Mouse (Mus musculus) neural tube, embryonic 13.5 days (tissue): ENCODE results near the gene Atp5e. TPM values are rescaled to one million over a fixed set of nuclear protein-coding genes. Genes with fewer than 3 reads are reported as not detected.

Source experiments
- ATAC-seq: fragments of 200-750 bp; cut with Nextera tagmentation; 2 replicates; pipeline ENCODE4 v1.8.0; 2017; ENCODE audit warnings: low read depth, mild to moderate bottlenecking, moderate TSS enrichment, moderate library complexity
- H3K27ac ChIP-seq: fragments of 300-500 bp; sonication (generic); replicated peaks from 2 replicates; pipeline ENCODE4 v1.5.1; 2015; ENCODE audit warnings: moderate library complexity, mild to moderate bottlenecking, inconsistent platforms
- H3K27me3 ChIP-seq: fragments of 300-500 bp; sonication (generic); 2 replicates; pipeline ENCODE4 v1.6.1; 2015; ENCODE audit warnings: mild to moderate bottlenecking, inconsistent platforms
- H3K36me3 ChIP-seq: fragments of 300-500 bp; sonication (generic); 2 replicates; pipeline ENCODE4 v1.6.1; 2015; ENCODE audit warnings: mild to moderate bottlenecking, inconsistent platforms
- H3K4me1 ChIP-seq: fragments of 300-500 bp; sonication (generic); replicated peaks from 2 replicates; pipeline ENCODE4 v1.6.1; 2015; ENCODE audit warnings: inconsistent platforms
- H3K4me2 ChIP-seq: fragments of 300-500 bp; sonication (generic); 2 replicates; pipeline ENCODE4 v1.6.1; 2015; ENCODE audit warnings: inconsistent platforms, mild to moderate bottlenecking, moderate library complexity
- H3K4me3 ChIP-seq: fragments of 300-500 bp; sonication (generic); 2 replicates; pipeline ENCODE4 v1.5.1; 2015; ENCODE audit warnings: mild to moderate bottlenecking, inconsistent platforms
- H3K9ac ChIP-seq: fragments of 300-500 bp; sonication (generic); 2 replicates; pipeline ENCODE4 v1.6.1; 2015; ENCODE audit warnings: moderate library complexity, mild to moderate bottlenecking, inconsistent platforms
- H3K9me3 ChIP-seq: fragments of 300-500 bp; sonication (generic); 2 replicates; pipeline ENCODE4 v1.6.1; 2016; ENCODE audit warnings: inconsistent platforms
- WGBS: fragments of 180-500 bp; shearing (Covaris S2); methylation state at CpG from one replicate; pipeline ENCODE4 v1.1.7; 2015; 5-methylcytosine and 5-hydroxymethylcytosine counted together
- polyA plus RNA-seq: library from polyadenylated mRNA; unstranded; fragments of >200 nt; fragmentation: Nextera tagmentation; extraction: Ambion mirVana; gene quantifications from 2 replicates; pipeline ENCODE4 v1.2.1, GENCODE M21; 2015

The Atp5e gene
- polyA plus RNA-seq, 1 experiment from 2014 or later = 807 TPM

GRCm38 (mm10) chr2:174445018-174445417, 18.9 kb downstream of the Atp5e start:
- no peaks in the 10 kb centered on the region for H3K4me1 ChIP-seq
- H3K27me3 ChIP-seq = no peaks in the 10 kb centered on the region
- H3K4me2 ChIP-seq = no peak overlapping the region
- no peak overlapping the region for H3K27ac ChIP-seq
- H3K36me3 ChIP-seq = no peaks in the 10 kb centered on the region
- H3K4me3 ChIP-seq = no peak overlapping the region
- H3K9ac ChIP-seq = no peak overlapping the region
- H3K9me3 ChIP-seq = no peaks in the 10 kb centered on the region
- 85% methylated on average over 6 of the region's 6 CpGs for WGBS
- no peak for ATAC-seq

GRCm38 (mm10) chr2:174444359-174444758, 19.5 kb downstream of the Atp5e start:
- no peak for ATAC-seq
- WGBS = 81% methylated on average over 7 of the region's 7 CpGs

DNA sequence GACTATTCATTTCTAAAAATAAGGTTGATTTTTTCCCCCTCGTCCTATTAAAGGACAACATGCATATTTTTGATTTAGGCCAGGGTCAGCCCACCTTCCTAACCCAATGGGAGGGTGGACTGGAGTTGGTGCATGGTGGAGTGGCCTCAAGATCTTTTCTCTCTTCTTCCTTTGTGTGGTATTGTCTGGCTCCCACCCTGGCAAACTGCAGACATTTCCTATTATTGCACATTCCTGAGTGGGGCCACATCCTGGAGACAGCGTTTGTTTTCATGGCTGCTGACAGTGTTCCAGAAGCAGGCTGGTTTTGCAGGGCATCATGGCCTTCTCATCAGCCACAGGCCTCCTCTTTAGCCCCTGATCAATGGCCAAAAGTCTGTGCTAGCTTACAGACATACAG, 20.9 kb downstream of the Atp5e start:
- H3K27ac ChIP-seq = no peak overlapping the region
- no peaks in the 10 kb centered on the region for H3K27me3 ChIP-seq
- H3K9ac ChIP-seq = no peak overlapping the region
- H3K4me1 ChIP-seq = peaks cover 15% of the 10 kb centered on the region
- H3K36me3 ChIP-seq = no peaks in the 10 kb centered on the region
- WGBS = 50% methylated on average over 2 of the region's 2 CpGs
- no peaks in the 10 kb centered on the region for H3K9me3 ChIP-seq
- no peak overlapping the region for H3K4me3 ChIP-seq
- no peak overlapping the region for H3K4me2 ChIP-seq
- no peak for ATAC-seq

More at GRCm38 (mm10) chr2:174444359-174444758, 19.5 kb downstream of the Atp5e start:
- Histone ChIP-seq H3K9me3 (no peaks in the 10 kb centered on the region), H3K27me3 (no peaks in the 10 kb centered on the region), H3K36me3 (no peaks in the 10 kb centered on the region), H3K4me2 (no peak overlapping the region), H3K4me3 (no peak overlapping the region), H3K4me1 (peaks cover 2% of the 10 kb centered on the region), H3K9ac (no peak overlapping the region), H3K27ac (no peak overlapping the region)

GRCm38 (mm10) chr2:174442460-174442859, 21.4 kb downstream of the Atp5e start:
- peaks cover 21% of the 10 kb centered on the region for H3K4me1 ChIP-seq
- no peak overlapping the region for H3K27ac ChIP-seq
- no peaks in the 10 kb centered on the region for H3K36me3 ChIP-seq
- H3K9ac ChIP-seq = no peak overlapping the region
- 80% methylated on average over 9 of the region's 9 CpGs for WGBS
- no peak overlapping the region for H3K4me2 ChIP-seq
- ATAC-seq = no peak
- no peak overlapping the region for H3K4me3 ChIP-seq
- no peaks in the 10 kb centered on the region for H3K9me3 ChIP-seq
- no peaks in the 10 kb centered on the region for H3K27me3 ChIP-seq

GRCm38 (mm10) chr2:174441898-174442297, 22.0 kb downstream of the Atp5e start:
- no peaks in the 10 kb centered on the region for H3K36me3 ChIP-seq
- 83% methylated on average over 4 of the region's 4 CpGs for WGBS

GRCm38 (mm10) chr2:174439961-174440360, 23.9 kb downstream of the Atp5e start:
- H3K9me3 ChIP-seq = no peaks in the 10 kb centered on the region
- WGBS = 81% methylated on average over 9 of the region's 9 CpGs
- H3K4me1 ChIP-seq = peaks cover 21% of the 10 kb centered on the region
- H3K27me3 ChIP-seq = no peaks in the 10 kb centered on the region
- H3K4me2 ChIP-seq = no peak overlapping the region
- H3K4me3 ChIP-seq = no peak overlapping the region
- no peak for ATAC-seq
- no peaks in the 10 kb centered on the region for H3K36me3 ChIP-seq
- H3K27ac ChIP-seq = no peak overlapping the region
- no peak overlapping the region for H3K9ac ChIP-seq

More at GRCm38 (mm10) chr2:174441898-174442297, 22.0 kb downstream of the Atp5e start:
- Histone ChIP-seq H3K27me3 (no peaks in the 10 kb centered on the region), H3K4me2 (no peak overlapping the region), H3K9ac (no peak overlapping the region), H3K27ac (no peak overlapping the region), H3K9me3 (no peaks in the 10 kb centered on the region), H3K4me1 (peaks cover 21% of the 10 kb centered on the region), H3K4me3 (no peak overlapping the region)
- ATAC-seq = no peak

DNA sequence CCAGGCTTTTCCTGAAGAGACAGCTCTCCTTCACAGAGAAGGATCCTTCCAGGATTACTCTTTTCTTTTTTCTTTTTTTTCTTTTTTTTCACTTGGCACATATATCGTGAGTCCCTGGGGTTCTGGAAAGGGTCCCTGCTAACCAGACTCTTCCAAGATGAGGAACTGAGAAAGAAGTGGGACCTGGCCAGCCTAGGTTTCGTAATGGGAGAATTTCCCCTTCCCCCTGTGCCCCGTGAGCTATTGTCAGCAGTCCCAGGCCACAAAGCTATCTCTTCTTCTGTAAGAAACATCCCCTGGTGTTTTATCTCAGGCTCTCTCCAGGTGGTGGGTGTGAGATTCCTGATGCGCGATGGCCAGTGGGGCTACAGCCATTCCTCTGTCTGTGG, 24.5 kb downstream of the Atp5e start:
- Histone ChIP-seq H3K9me3 (no peaks in the 10 kb centered on the region), H3K4me2 (peak overlapping the region; percentile 73), H3K36me3 (no peaks in the 10 kb centered on the region), H3K4me3 (no peak overlapping the region), H3K27ac (no peak overlapping the region), H3K4me1 (peaks cover 21% of the 10 kb centered on the region), H3K9ac (0 out of 2 replicates have a peak overlapping the region, but pooled peaks have one; percentile 71), H3K27me3 (no peaks in the 10 kb centered on the region)
- ATAC-seq = no peak
- WGBS = 44% methylated on average over 5 of the region's 5 CpGs

DNA sequence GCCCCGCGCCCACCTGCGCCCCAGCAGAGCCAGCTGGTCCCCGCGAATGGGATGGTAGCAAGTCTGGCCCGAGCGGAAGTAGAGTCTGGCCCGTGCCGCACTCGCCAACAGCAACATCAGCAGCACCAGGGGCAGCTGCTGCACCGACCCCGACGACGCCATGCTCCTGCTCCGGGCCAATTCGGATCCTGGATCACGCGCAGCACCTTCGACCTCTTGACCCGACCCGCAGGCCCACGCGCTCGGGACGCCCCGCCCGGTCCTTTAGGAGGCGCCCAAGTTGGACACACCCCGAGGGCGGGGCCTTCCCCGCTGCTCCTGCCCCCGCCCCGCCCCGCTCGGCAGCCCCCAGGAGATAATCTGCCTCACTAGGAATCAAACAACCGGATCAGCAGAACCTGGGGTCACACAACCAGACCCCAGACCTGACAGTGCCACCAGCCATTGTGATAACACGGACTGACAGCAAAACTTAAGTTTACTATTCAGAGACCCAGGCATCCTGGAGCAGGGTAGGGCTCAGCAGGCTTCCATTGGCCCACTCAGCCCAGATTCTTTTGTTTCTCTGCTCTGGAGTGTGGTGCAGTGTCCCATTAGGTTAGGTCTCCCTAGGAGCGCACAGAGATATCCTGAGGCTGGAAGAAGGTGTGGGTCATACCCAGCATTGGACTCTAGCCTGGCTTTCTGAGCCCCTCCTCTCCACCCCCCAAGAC, 25.0 kb downstream of the Atp5e start, which contains the start of gene Ctsz:
Ctsz (minus strand) TSS at position 303 of the 713 bp plus-strand sequence.
- Histone ChIP-seq H3K4me1 (peaks cover 21% of the 10 kb centered on the region), H3K36me3 (no peaks in the 10 kb centered on the region), H3K9me3 (no peaks in the 10 kb centered on the region), H3K4me2 (peak within 1 kb of the TSS; percentile 73), H3K27ac (0 out of 2 replicates have a peak within 1 kb of the TSS, but pooled peaks have one; percentile 7), H3K4me3 (peak within 1 kb of the TSS; percentile 53), H3K27me3 (no peaks in the 10 kb centered on the region), H3K9ac (peak within 1 kb of the TSS; percentile 71)
- peak; percentile 78 for ATAC-seq
- WGBS = under 1% methylated on average over 38 of the region's 38 CpGs

DNA sequence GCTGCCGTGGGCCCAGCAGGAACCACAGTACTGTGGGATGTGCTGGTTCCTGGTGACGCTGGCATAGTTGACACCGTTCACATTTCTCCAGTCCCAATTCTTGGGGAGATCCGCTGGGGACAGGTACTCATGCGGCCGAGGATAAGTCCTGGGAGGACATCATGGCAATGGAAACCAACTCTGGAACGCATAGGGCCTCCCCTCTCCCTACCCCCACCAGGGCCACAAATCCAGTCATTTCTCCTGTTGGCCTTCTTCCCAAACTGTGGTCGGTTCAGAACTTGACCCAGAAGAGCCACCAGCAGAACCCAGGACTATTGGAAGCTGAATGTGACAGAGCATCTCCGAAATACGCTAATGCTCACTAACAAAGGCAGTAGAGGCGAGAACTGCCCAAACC, 25.7 kb downstream of the Atp5e start:
- Histone ChIP-seq H3K36me3 (no peaks in the 10 kb centered on the region), H3K4me2 (peak overlapping the region; percentile 73), H3K27ac (0 out of 2 replicates have a peak overlapping the region, but pooled peaks have one; percentile 7), H3K9ac (peak overlapping the region; percentile 71), H3K27me3 (no peaks in the 10 kb centered on the region), H3K9me3 (no peaks in the 10 kb centered on the region), H3K4me1 (peaks cover 21% of the 10 kb centered on the region), H3K4me3 (peak overlapping the region; percentile 53)
- ATAC-seq = peak; percentile 11; the same call in 1 of the 2 replicates
- WGBS = 61% methylated on average over 11 of the region's 11 CpGs

DNA sequence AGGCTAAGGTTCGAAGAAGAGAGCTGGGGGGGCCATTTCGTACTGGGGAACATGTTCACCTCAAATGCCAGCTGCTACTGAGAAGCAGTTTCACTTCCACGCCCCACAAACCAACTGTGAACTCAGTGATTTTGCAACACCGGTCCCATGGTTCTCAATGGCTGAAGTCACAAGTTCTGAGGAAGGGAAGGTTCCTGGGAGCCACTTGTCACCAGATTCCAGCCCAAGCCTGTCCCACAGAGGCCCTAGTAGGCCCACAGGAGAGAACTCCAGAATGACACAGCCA, 26.3 kb downstream of the Atp5e start:
- Histone ChIP-seq H3K9ac (no peak overlapping the region), H3K4me3 (peak overlapping the region; percentile 53), H3K27ac (no peak overlapping the region), H3K4me1 (peaks cover 21% of the 10 kb centered on the region), H3K27me3 (no peaks in the 10 kb centered on the region), H3K4me2 (peak overlapping the region; percentile 73), H3K36me3 (no peaks in the 10 kb centered on the region), H3K9me3 (no peaks in the 10 kb centered on the region)
- 92% methylated on average over 4 of the region's 4 CpGs for WGBS
- ATAC-seq = no peak

GRCm38 (mm10) chr2:174436916-174437696, 26.8 kb downstream of the Atp5e start:
- Histone ChIP-seq H3K4me1 (peaks cover 21% of the 10 kb centered on the region), H3K27ac (no peak overlapping the region), H3K9ac (no peak overlapping the region), H3K27me3 (no peaks in the 10 kb centered on the region), H3K36me3 (no peaks in the 10 kb centered on the region), H3K4me3 (no peak overlapping the region), H3K4me2 (no peak overlapping the region), H3K9me3 (no peaks in the 10 kb centered on the region)
- no peak for ATAC-seq
- 95% methylated on average over 7 of the region's 7 CpGs for WGBS

DNA sequence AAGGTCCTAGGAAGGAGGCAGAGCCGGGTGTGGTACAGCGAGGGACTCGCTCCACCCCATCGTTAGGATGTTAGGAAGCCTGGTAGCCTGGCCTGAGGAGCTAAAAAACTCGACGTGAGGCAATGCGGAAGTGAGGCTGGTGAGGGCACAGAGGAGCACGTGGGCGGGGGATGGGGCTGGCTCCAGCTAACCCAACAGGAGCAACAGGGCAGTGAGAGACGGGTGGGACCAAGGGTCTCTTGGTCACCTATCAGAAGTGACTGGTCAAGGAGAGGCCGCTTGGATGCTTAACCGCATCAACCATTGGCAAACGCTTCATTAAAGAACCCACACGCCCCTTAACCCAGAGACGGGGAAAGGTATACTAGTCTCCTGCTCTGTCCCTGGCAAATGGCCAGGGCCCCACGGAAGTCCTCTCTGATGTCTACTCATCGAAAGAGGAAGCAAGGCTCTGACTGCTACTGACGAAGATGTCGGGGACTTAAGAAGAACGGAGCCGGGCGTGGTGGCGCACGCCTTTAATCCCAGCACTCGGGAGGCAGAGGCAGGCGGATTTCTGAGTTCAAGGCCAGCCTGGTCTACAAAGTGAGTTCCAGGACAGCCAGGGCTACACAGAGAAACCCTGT, 27.7 kb downstream of the Atp5e start:
- no peak overlapping the region for H3K4me2 ChIP-seq
- no peaks in the 10 kb centered on the region for H3K27me3 ChIP-seq
- H3K27ac ChIP-seq = no peak overlapping the region
- H3K9me3 ChIP-seq = no peaks in the 10 kb centered on the region
- H3K9ac ChIP-seq = no peak overlapping the region
- H3K4me3 ChIP-seq = no peak overlapping the region
- no peaks in the 10 kb centered on the region for H3K36me3 ChIP-seq
- no peak for ATAC-seq
- H3K4me1 ChIP-seq = peaks cover 21% of the 10 kb centered on the region
- WGBS = 94% methylated on average over 26 of the region's 26 CpGs
